Mouse (Mus musculus): ENCODE measurements around the gene Mtx1. TPM values are rescaled to one million over a fixed set of nuclear protein-coding genes. Genes with fewer than 3 reads are reported as not detected.

Gene Mtx1
- polyA plus RNA-seq, 1 experiment from 2014 or later = 214 TPM

DNA sequence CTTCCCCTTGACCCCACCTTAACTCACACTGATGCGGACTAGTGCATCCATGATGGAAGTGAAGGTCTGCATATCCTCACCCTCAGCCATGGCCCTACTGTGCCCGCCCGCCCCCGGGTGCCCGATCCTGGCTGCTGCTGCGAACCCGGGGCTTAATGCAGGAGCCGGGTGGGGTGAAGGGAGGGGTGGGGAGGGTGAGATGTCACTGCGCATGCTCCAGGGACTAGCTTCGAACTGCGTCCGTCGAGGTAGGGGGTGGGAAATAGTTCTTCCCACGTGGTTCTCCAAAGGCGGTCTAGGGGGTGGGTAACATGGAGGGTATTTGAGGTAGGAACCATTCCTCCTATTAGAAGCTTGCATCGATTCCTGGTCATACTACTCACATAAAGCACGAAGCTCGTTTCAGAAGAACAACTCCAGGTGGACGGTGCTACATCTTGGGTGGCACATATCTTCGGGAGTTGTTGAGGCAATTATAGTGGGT, 18.8 kb upstream of the Mtx1 start, which contains the start of gene Krtcap2:
Gene Krtcap2 (plus strand): TSS at position 279 of the 484 bp plus-strand sequence.
- Histone ChIP-seq H3K27ac (ENCODE audit: low read depth) (peak within 1 kb of the TSS; percentile 52), H3K9ac (ENCODE audit: low read length) (peak within 1 kb of the TSS; percentile 71), H3K4me3 (ENCODE audit: low read depth, low read length) (peak within 1 kb of the TSS; percentile 65), H3K9me3 (ENCODE audit: control insufficient read depth, low read length) (no peaks in the 10 kb centered on the region), H3K4me2 (ENCODE audit: low read length) (peak within 1 kb of the TSS; percentile 89), H3K4me1 (replicated peaks; ENCODE audit: control insufficient read depth, insufficient read depth, low read length) (peaks cover 23% of the 10 kb centered on the region), H3K27me3 (replicated peaks; ENCODE audit: control insufficient read depth, insufficient read depth, low read length) (no peaks in the 10 kb centered on the region), H3K36me3 (ENCODE audit: control insufficient read depth, insufficient read depth, low read length) (peaks cover 9% of the 10 kb centered on the region)
- WGBS = 3% methylated on average over 20 of the region's 20 CpGs
- DNase-seq (ENCODE audit: low spot score) (no peak), ATAC-seq (replicated peaks; ENCODE audit: low FRiP score, low TSS enrichment, low read depth) (peak; percentile 28)

DNA sequence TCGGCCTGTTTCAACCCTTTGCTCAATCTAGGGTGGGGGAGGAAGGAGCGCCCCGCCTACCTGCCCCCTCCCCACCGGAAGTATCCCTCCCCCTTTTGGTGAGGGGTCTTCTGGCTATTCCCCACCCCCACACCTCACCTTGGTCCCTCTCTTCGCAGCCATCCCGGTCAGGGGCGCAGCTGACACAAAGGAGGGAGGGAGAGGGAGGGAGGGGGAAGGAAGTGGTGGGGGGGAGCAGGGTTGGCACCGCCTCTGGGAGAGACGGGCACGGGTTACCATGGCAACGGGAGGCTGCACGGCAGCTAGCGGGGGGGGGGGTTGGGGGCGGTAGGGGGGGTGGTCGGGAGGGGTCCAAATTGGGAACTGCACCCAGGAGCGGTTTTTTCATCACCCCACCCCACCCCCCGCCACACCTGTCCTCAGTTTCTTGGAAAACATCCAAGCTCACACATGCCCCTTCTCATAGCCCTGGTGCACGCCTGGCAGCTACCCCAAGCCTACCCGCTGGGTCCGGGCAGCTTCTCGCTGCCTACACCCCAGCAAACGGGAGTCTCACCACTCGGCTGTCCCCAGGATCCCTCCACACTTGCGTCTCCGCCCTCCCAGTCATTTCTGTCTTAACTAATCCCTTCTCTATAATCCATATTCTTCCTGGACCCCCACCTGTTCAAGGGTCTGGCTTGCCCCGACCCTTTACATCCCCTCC, 18.2 kb upstream of the Mtx1 start:
- H3K9me3 ChIP-seq (ENCODE audit: control insufficient read depth, low read length) = no peaks in the 10 kb centered on the region
- ATAC-seq (replicated peaks; ENCODE audit: low FRiP score, low TSS enrichment, low read depth) (peak; percentile 9; the same call in 1 of the 2 replicates), DNase-seq (ENCODE audit: low spot score) (no peak)
- H3K4me2 ChIP-seq (ENCODE audit: low read length) = peak overlapping the region; percentile 89
- H3K27me3 ChIP-seq (replicated peaks; ENCODE audit: control insufficient read depth, insufficient read depth, low read length) = no peaks in the 10 kb centered on the region
- H3K27ac ChIP-seq (ENCODE audit: low read depth) = no peak overlapping the region
- H3K4me3 ChIP-seq (ENCODE audit: low read depth, low read length) = peak overlapping the region; percentile 35
- peaks cover 9% of the 10 kb centered on the region for H3K36me3 ChIP-seq (ENCODE audit: control insufficient read depth, insufficient read depth, low read length)
- no peak overlapping the region for H3K9ac ChIP-seq (ENCODE audit: low read length)
- 1% methylated on average over 22 of the region's 26 CpGs for WGBS
- peaks cover 20% of the 10 kb centered on the region for H3K4me1 ChIP-seq (replicated peaks; ENCODE audit: control insufficient read depth, insufficient read depth, low read length)

DNA sequence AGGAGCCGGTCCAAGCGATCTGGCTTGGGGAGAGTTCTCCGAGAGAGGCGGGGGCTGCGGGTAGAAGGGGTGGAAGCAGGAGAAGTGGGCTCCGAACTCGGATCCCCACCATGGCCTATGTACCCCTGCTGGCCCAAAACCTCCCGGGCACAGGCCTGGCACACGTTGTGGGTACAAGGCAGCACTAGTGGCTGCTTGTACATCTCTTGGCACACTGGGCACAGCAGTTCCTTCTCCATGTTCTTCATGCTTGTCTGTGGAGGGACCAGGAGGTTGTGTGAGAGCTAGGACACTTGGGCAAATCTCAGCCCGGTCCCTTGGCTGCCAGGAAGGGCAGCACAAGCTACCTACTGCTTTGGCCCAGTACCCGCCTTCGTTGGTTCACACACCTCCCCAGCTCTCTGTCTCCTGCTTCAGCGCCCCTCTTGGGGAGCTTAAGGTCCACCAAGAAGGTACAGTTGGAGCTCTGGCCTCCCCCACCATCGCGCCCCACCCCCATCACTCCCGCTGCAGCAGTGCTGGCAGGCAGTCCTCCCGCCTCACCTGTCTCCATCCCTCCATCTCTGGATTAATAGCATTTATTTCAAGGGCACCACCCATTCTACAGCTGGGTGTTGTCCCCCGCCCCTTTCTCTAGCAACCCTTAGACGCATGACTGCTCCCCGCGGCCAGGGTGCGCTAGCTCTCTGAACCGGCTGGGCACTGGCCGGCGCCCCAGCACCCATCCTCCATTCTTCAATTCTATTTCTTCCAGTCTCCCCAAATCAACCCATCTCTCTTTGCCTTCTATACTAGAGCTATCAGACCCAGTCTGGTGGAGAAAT, 17.5 kb upstream of the Mtx1 start:
- Histone ChIP-seq H3K4me1 (replicated peaks; ENCODE audit: control insufficient read depth, insufficient read depth, low read length) (peaks cover 20% of the 10 kb centered on the region), H3K36me3 (ENCODE audit: control insufficient read depth, insufficient read depth, low read length) (peaks cover 5% of the 10 kb centered on the region), H3K4me3 (ENCODE audit: low read depth, low read length) (peak overlapping the region; percentile 35), H3K9ac (ENCODE audit: low read length) (no peak overlapping the region), H3K4me2 (ENCODE audit: low read length) (peak overlapping the region; percentile 89), H3K27me3 (replicated peaks; ENCODE audit: control insufficient read depth, insufficient read depth, low read length) (no peaks in the 10 kb centered on the region), H3K9me3 (ENCODE audit: control insufficient read depth, low read length) (no peaks in the 10 kb centered on the region), H3K27ac (ENCODE audit: low read depth) (no peak overlapping the region)
- WGBS = 16% methylated on average over 25 of the region's 25 CpGs
- ATAC-seq (replicated peaks; ENCODE audit: low FRiP score, low TSS enrichment, low read depth) = peak; percentile 21; the same call in 1 of the 2 replicates
- no peak for DNase-seq (ENCODE audit: low spot score)

DNA sequence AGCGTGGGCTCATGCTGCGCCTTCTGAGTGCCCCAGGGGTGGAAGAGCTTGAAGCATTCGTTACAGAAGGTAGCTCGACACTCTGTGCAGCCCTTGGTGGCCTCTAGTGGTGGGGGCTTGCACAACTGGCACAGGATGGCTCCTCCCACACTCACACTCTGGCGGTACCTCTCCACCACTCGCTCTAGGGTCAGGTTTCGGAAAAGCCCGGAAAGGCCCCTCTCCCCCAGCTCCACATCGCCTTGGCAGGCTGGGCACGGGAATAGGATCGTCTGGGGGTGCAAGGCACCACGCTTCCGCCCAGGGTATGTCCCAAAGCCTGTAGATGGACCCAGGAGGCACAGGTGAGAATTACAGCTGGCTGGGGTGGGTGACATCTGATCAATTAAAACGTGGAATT, 16.7 kb upstream of the Mtx1 start:
- no peak for ATAC-seq (replicated peaks; ENCODE audit: low FRiP score, low TSS enrichment, low read depth)
- WGBS = 19% methylated on average over 14 of the region's 14 CpGs
- no peak overlapping the region for H3K4me3 ChIP-seq (ENCODE audit: low read depth, low read length)

GRCm38 (mm10) chr3:89242331-89242895, 15.5 kb upstream of the Mtx1 start:
- DNase-seq (ENCODE audit: low spot score) (no peak), ATAC-seq (replicated peaks; ENCODE audit: low FRiP score, low TSS enrichment, low read depth) (no peak)
- Histone ChIP-seq H3K27ac (ENCODE audit: low read depth) (no peak overlapping the region), H3K36me3 (ENCODE audit: control insufficient read depth, insufficient read depth, low read length) (no peaks in the 10 kb centered on the region), H3K27me3 (replicated peaks; ENCODE audit: control insufficient read depth, insufficient read depth, low read length) (no peaks in the 10 kb centered on the region), H3K4me2 (ENCODE audit: low read length) (no peak overlapping the region), H3K9me3 (ENCODE audit: control insufficient read depth, low read length) (no peaks in the 10 kb centered on the region), H3K4me1 (replicated peaks; ENCODE audit: control insufficient read depth, insufficient read depth, low read length) (peaks cover 16% of the 10 kb centered on the region), H3K9ac (ENCODE audit: low read length) (no peak overlapping the region), H3K4me3 (ENCODE audit: low read depth, low read length) (no peak overlapping the region)
- WGBS = 69% methylated on average over 9 of the region's 9 CpGs

More for the DNA sequence above, 16.7 kb upstream of the Mtx1 start:
- Histone ChIP-seq H3K4me1 (replicated peaks; ENCODE audit: control insufficient read depth, insufficient read depth, low read length) (peaks cover 20% of the 10 kb centered on the region), H3K27ac (ENCODE audit: low read depth) (no peak overlapping the region), H3K9ac (ENCODE audit: low read length) (no peak overlapping the region), H3K27me3 (replicated peaks; ENCODE audit: control insufficient read depth, insufficient read depth, low read length) (no peaks in the 10 kb centered on the region), H3K9me3 (ENCODE audit: control insufficient read depth, low read length) (no peaks in the 10 kb centered on the region), H3K36me3 (ENCODE audit: control insufficient read depth, insufficient read depth, low read length) (0 out of 2 replicates have a peak, but pooled peaks cover under 1% of the 10 kb centered on the region), H3K4me2 (ENCODE audit: low read length) (peak overlapping the region; percentile 89)
- no peak for DNase-seq (ENCODE audit: low spot score)

GRCm38 (mm10) chr3:89238494-89238893, 11.6 kb upstream of the Mtx1 start:
- no peak overlapping the region for H3K4me2 ChIP-seq (ENCODE audit: low read length)
- H3K4me1 ChIP-seq (replicated peaks; ENCODE audit: control insufficient read depth, insufficient read depth, low read length) = no peaks in the 10 kb centered on the region
- no peak overlapping the region for H3K27ac ChIP-seq (ENCODE audit: low read depth)
- H3K4me3 ChIP-seq (ENCODE audit: low read depth, low read length) = no peak overlapping the region
- ATAC-seq (replicated peaks; ENCODE audit: low FRiP score, low TSS enrichment, low read depth) (no peak), DNase-seq (ENCODE audit: low spot score) (no peak)
- no peaks in the 10 kb centered on the region for H3K36me3 ChIP-seq (ENCODE audit: control insufficient read depth, insufficient read depth, low read length)
- WGBS = 69% methylated on average over 10 of the region's 12 CpGs
- H3K9me3 ChIP-seq (ENCODE audit: control insufficient read depth, low read length) = no peaks in the 10 kb centered on the region
- H3K27me3 ChIP-seq (replicated peaks; ENCODE audit: control insufficient read depth, insufficient read depth, low read length) = no peaks in the 10 kb centered on the region
- no peak overlapping the region for H3K9ac ChIP-seq (ENCODE audit: low read length)

GRCm38 (mm10) chr3:89237682-89238081, 10.8 kb upstream of the Mtx1 start:
- no peak for DNase-seq (ENCODE audit: low spot score)
- no peak for ATAC-seq (replicated peaks; ENCODE audit: low FRiP score, low TSS enrichment, low read depth)
- no peak overlapping the region for H3K27ac ChIP-seq (ENCODE audit: low read depth)
- WGBS = 93% methylated on average over 21 of the region's 21 CpGs
- H3K4me3 ChIP-seq (ENCODE audit: low read depth, low read length) = no peak overlapping the region
- H3K4me2 ChIP-seq (ENCODE audit: low read length) = no peak overlapping the region
- no peaks in the 10 kb centered on the region for H3K4me1 ChIP-seq (replicated peaks; ENCODE audit: control insufficient read depth, insufficient read depth, low read length)
- H3K9ac ChIP-seq (ENCODE audit: low read length) = no peak overlapping the region
- H3K27me3 ChIP-seq (replicated peaks; ENCODE audit: control insufficient read depth, insufficient read depth, low read length) = no peaks in the 10 kb centered on the region
- no peaks in the 10 kb centered on the region for H3K36me3 ChIP-seq (ENCODE audit: control insufficient read depth, insufficient read depth, low read length)
- H3K9me3 ChIP-seq (ENCODE audit: control insufficient read depth, low read length) = no peaks in the 10 kb centered on the region

GRCm38 (mm10) chr3:89236516-89236915, 9.6 kb upstream of the Mtx1 start:
- no peaks in the 10 kb centered on the region for H3K4me1 ChIP-seq (replicated peaks; ENCODE audit: control insufficient read depth, insufficient read depth, low read length)
- no peaks in the 10 kb centered on the region for H3K9me3 ChIP-seq (ENCODE audit: control insufficient read depth, low read length)
- ATAC-seq (replicated peaks; ENCODE audit: low FRiP score, low TSS enrichment, low read depth) (no peak), DNase-seq (ENCODE audit: low spot score) (no peak)
- H3K27ac ChIP-seq (ENCODE audit: low read depth) = no peak overlapping the region
- 87% methylated on average over 10 of the region's 10 CpGs for WGBS
- H3K27me3 ChIP-seq (replicated peaks; ENCODE audit: control insufficient read depth, insufficient read depth, low read length) = no peaks in the 10 kb centered on the region
- no peak overlapping the region for H3K4me3 ChIP-seq (ENCODE audit: low read depth, low read length)
- H3K9ac ChIP-seq (ENCODE audit: low read length) = no peak overlapping the region
- no peaks in the 10 kb centered on the region for H3K36me3 ChIP-seq (ENCODE audit: control insufficient read depth, insufficient read depth, low read length)
- no peak overlapping the region for H3K4me2 ChIP-seq (ENCODE audit: low read length)

Measured in intestine, embryonic 14.5 days (tissue).